Mouse (Mus musculus) neural tube, embryonic 15.5 days (tissue): ENCODE measurements around the gene Acap1. TPM values are rescaled to one million over a fixed set of nuclear protein-coding genes. Genes with fewer than 3 reads are reported as not detected.

Experiments used
- ATAC-seq: fragments of 200-750 bp; cut with Nextera tagmentation; 2 replicates; pipeline ENCODE4 v1.8.0; 2017; ENCODE audit warnings: mild to moderate bottlenecking, moderate TSS enrichment, moderate library complexity; ENCODE audit not compliant: low FRiP score
- H3K27ac ChIP-seq: fragments of 300-500 bp; sonication (generic); replicated peaks from 2 replicates; pipeline ENCODE4 v1.5.1; 2015; ENCODE audit warnings: mild to moderate bottlenecking, inconsistent platforms
- H3K27me3 ChIP-seq: fragments of 300-500 bp; sonication (generic); replicated peaks from 2 replicates; pipeline ENCODE4 v1.6.1; 2015; ENCODE audit warnings: inconsistent platforms
- H3K36me3 ChIP-seq: fragments of 300-500 bp; sonication (generic); 2 replicates; pipeline ENCODE4 v1.6.1; 2015; ENCODE audit warnings: inconsistent platforms
- H3K4me1 ChIP-seq: fragments of 300-500 bp; sonication (generic); 2 replicates; pipeline ENCODE4 v1.6.1; 2015; ENCODE audit warnings: inconsistent platforms
- H3K4me2 ChIP-seq: fragments of 300-500 bp; sonication (generic); 2 replicates; pipeline ENCODE4 v1.6.1; 2015; ENCODE audit warnings: inconsistent platforms, mild to moderate bottlenecking, moderate library complexity
- H3K4me3 ChIP-seq: fragments of 300-500 bp; sonication (generic); replicated peaks from 2 replicates; pipeline ENCODE4 v1.5.1; 2015; ENCODE audit warnings: mild to moderate bottlenecking, inconsistent platforms
- H3K9ac ChIP-seq: fragments of 300-500 bp; sonication (generic); replicated peaks from 2 replicates; pipeline ENCODE4 v1.6.1; 2015; ENCODE audit warnings: mild to moderate bottlenecking, inconsistent platforms
- H3K9me3 ChIP-seq: fragments of 300-500 bp; sonication (generic); replicated peaks from 2 replicates; pipeline ENCODE4 v1.6.1; 2016; ENCODE audit warnings: inconsistent platforms
- WGBS: fragments of 180-500 bp; shearing (Covaris S2); methylation state at CpG from one replicate; pipeline ENCODE4 v1.1.7; 2015; ENCODE audit warnings: mixed read lengths; 5-methylcytosine and 5-hydroxymethylcytosine counted together
- polyA plus RNA-seq: library from polyadenylated mRNA; unstranded; fragments of >200 nt; fragmentation: Nextera tagmentation; extraction: Ambion mirVana; gene quantifications from 2 replicates; pipeline ENCODE4 v1.2.1, GENCODE M21; 2015

The Acap1 gene
- polyA plus RNA-seq, 1 experiment from 2014 or later = 0.40 TPM

- Histone ChIP-seq H3K27me3 (peaks cover 8% of the 10 kb centered on the region; the same call in 1 of the 2 replicates), H3K9ac (no peak overlapping the region)
- 61% methylated on average over 15 of the region's 15 CpGs for WGBS
Observed at GRCm38 (mm10) chr11:69879711-69880110, 15.6 kb downstream of the Acap1 start.

DNA sequence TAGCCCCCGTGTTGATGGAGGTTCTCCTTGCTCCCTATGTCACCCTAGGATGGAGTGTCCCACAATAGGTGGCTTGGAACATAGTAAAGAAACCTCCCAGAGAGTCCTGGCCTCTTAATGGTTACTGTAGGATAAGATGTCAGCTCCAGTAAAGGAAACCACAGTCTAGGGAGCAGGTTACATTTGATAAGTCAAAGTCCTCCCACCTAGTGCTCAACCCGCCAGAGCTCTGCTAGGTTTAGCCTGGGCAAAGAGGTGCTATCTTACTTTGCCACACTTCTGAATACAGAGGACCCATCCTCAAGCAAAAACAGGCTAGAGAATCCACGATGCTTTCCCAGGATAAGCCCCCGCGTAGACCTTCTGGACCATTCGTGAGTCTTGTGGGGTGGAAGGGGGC, 16.4 kb downstream of the Acap1 start:
- H3K9ac ChIP-seq = no peak overlapping the region
- H3K4me1 ChIP-seq = peaks cover 39% of the 10 kb centered on the region
- 95% methylated on average over 6 of the region's 6 CpGs for WGBS
- no peaks in the 10 kb centered on the region for H3K9me3 ChIP-seq
- peak overlapping the region; percentile 78 for H3K4me2 ChIP-seq
- ATAC-seq = no peak
- H3K4me3 ChIP-seq = no peak overlapping the region
- H3K27me3 ChIP-seq = peaks cover 8% of the 10 kb centered on the region; the same call in 1 of the 2 replicates
- H3K27ac ChIP-seq = no peak overlapping the region
- H3K36me3 ChIP-seq = no peaks in the 10 kb centered on the region

More at GRCm38 (mm10) chr11:69879711-69880110, 15.6 kb downstream of the Acap1 start:
- Histone ChIP-seq H3K4me2 (peak overlapping the region; percentile 78), H3K36me3 (no peaks in the 10 kb centered on the region), H3K4me3 (peak overlapping the region; percentile 49), H3K27ac (no peak overlapping the region), H3K4me1 (peaks cover 39% of the 10 kb centered on the region), H3K9me3 (no peaks in the 10 kb centered on the region)
- no peak for ATAC-seq

DNA sequence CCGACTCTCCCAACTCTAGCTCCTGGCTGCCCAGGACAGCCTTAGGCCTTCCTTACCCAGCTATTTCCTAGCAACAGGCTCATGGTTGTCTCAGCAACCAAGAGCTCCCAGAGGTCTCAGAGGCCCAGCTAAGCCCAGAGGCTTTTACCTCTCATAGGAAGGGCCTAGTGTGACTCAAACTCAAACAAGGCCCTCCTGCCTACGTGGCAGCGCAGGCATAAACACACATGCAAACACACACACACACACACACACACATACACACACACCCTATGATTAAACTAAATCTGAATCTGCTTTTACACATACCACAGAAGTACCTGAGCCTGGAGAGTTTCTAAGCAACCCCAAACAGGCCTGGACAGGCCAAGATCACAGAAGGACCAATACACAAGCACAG, 16.9 kb downstream of the Acap1 start:
- H3K4me3 ChIP-seq = no peak overlapping the region
- no peaks in the 10 kb centered on the region for H3K9me3 ChIP-seq
- H3K9ac ChIP-seq = no peak overlapping the region
- no peak overlapping the region for H3K4me2 ChIP-seq
- 82% methylated on average over 3 of the region's 3 CpGs for WGBS
- peaks cover 8% of the 10 kb centered on the region; the same call in 1 of the 2 replicates for H3K27me3 ChIP-seq
- ATAC-seq = no peak
- H3K4me1 ChIP-seq = peaks cover 39% of the 10 kb centered on the region
- no peak overlapping the region for H3K27ac ChIP-seq
- no peaks in the 10 kb centered on the region for H3K36me3 ChIP-seq

DNA sequence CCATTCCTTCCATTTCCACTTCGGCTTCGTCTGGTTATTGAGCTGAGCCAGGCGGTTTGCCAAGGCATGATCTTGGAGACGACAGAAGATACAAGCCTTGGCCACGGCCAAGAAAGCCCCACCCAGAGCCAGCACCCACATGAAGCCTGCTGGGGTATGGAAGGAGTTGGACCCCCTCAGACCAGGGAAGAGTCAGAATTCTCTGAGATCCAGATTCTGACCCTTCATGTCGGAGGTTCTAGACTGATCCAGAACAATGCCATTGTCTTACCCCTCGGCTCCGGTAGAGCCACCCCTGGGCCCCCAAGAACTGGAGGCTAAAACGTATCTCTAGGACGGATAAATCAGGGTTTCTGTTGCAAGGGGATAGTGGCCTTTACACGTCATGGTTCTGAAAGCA, 17.5 kb downstream of the Acap1 start, which contains the start of gene Tmem95:
TSS of gene Tmem95 (minus strand) at position 141 of the 400 bp plus-strand sequence.
- Histone ChIP-seq H3K27me3 (peaks cover 8% of the 10 kb centered on the region; the same call in 1 of the 2 replicates), H3K4me2 (peak within 1 kb of the TSS; percentile 41), H3K9ac (no peak within 1 kb of the TSS), H3K9me3 (no peaks in the 10 kb centered on the region), H3K27ac (no peak within 1 kb of the TSS), H3K4me1 (peaks cover 39% of the 10 kb centered on the region), H3K4me3 (peak within 1 kb of the TSS; percentile 14; the same call in 1 of the 2 replicates), H3K36me3 (no peaks in the 10 kb centered on the region)
- 89% methylated on average over 11 of the region's 11 CpGs for WGBS
- no peak for ATAC-seq

GRCm38 (mm10) chr11:69876867-69877266, 18.5 kb downstream of the Acap1 start:
- peaks cover 8% of the 10 kb centered on the region; the same call in 1 of the 2 replicates for H3K27me3 ChIP-seq
- H3K36me3 ChIP-seq = no peaks in the 10 kb centered on the region
- H3K9ac ChIP-seq = no peak overlapping the region
- ATAC-seq = peak; percentile 37; the same call in 1 of the 2 replicates
- peaks cover 38% of the 10 kb centered on the region for H3K4me1 ChIP-seq
- H3K27ac ChIP-seq = no peak overlapping the region
- whole genome bisulfite sequencing = 3% methylated on average over 12 of the region's 12 CpGs
- H3K4me3 ChIP-seq = peak overlapping the region; percentile 14; the same call in 1 of the 2 replicates
- peak overlapping the region; percentile 41 for H3K4me2 ChIP-seq
- no peaks in the 10 kb centered on the region for H3K9me3 ChIP-seq

DNA sequence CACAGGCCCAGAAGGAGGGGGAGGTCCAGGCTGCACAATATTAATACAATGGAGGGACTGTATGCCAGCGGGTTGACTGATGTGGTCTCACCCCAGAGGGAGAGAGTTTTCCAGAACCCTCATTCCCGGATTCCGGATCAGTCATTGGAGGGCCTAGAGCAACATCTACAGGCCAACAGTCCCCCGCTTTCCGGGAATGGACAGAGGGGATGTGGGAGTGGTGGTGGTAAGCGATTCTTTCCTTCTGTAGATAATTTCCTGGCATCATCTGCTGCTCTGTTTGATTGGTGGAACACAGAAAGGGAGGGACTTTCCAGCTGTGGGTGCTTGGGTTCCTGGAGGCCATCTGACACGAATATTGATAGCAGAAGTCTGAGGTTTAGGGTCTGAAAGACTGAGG, 19.2 kb downstream of the Acap1 start:
- no peaks in the 10 kb centered on the region for H3K36me3 ChIP-seq
- WGBS = 72% methylated on average over 7 of the region's 7 CpGs
- H3K27me3 ChIP-seq = peaks cover 8% of the 10 kb centered on the region; the same call in 1 of the 2 replicates
- no peak for ATAC-seq
- H3K4me2 ChIP-seq = no peak overlapping the region
- H3K27ac ChIP-seq = no peak overlapping the region
- no peaks in the 10 kb centered on the region for H3K9me3 ChIP-seq
- no peak overlapping the region for H3K4me3 ChIP-seq
- H3K9ac ChIP-seq = no peak overlapping the region
- peaks cover 32% of the 10 kb centered on the region for H3K4me1 ChIP-seq

- Histone ChIP-seq H3K4me1 (peaks cover 5% of the 10 kb centered on the region), H3K4me2 (no peak overlapping the region), H3K27me3 (no peaks in the 10 kb centered on the region), H3K9ac (no peak overlapping the region), H3K36me3 (no peaks in the 10 kb centered on the region), H3K27ac (no peak overlapping the region), H3K4me3 (no peak overlapping the region), H3K9me3 (no peaks in the 10 kb centered on the region)
- no peak for ATAC-seq
- WGBS = 79% methylated on average over 4 of the region's 4 CpGs
Observed at GRCm38 (mm10) chr11:69872451-69872850, 22.9 kb downstream of the Acap1 start.

DNA sequence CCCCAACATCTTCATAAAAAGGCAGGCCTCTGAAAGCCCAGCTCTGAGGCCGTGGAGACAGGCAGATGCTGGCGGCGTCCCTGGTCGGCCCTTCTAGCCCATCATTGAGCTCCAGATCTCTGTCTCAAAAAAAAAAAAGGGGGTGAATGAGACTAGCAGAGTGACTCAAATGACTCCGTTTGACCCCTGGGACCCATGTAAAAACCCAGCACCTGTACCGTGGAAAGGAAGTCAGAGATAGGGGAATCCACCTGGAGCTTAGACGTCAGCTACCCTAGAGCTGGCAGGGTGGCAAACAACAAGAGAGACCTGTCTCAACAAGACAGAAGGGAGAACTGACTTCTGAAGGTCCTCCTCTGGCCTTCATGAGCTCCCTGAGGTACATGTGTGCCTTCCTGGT, 23.5 kb downstream of the Acap1 start:
- Histone ChIP-seq H3K4me1 (peaks cover 2% of the 10 kb centered on the region), H3K9ac (no peak overlapping the region), H3K4me3 (no peak overlapping the region), H3K9me3 (no peaks in the 10 kb centered on the region), H3K27me3 (no peaks in the 10 kb centered on the region; the same call in 1 of the 2 replicates), H3K36me3 (no peaks in the 10 kb centered on the region), H3K4me2 (no peak overlapping the region), H3K27ac (no peak overlapping the region)
- WGBS = 92% methylated on average over 7 of the region's 7 CpGs
- ATAC-seq = no peak

DNA sequence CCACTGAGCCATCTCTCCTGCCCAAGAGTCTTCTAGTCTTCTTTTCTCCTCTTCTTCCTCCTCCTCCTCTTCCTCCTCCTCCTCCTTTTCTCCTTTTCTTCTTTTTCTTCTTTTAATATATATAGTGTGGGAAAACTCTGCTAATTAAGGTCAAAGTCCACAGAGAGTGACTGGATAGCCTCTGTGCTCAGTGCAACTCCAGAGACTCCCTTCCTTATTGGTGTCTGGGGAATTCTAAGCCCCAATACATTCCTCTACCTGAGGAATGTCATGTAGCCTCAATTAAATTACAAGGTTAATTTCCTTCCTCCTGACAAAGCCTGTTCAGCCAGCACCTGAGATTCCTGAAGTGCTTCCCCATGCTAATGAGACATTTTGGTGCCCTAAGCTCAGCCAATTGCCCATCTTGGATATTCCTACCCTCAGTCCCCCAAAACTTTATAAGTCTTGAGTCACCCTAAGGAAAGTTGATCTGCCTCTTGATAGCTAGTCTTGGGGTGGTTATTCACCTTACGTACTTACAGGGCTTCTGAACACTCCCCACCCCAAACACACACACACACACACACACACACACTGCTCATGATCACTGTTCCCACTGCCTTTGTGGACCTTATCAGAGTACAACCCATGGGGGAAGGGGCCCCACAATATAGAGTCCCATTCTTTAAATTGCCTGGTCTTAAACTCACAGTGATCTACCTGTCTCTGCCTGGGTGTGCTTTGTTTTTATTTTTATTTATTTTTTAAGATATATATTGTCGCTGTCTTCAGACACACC, 24.9 kb downstream of the Acap1 start:
- no peak for ATAC-seq
- Histone ChIP-seq H3K9ac (no peak overlapping the region), H3K9me3 (no peaks in the 10 kb centered on the region), H3K4me3 (no peak overlapping the region), H3K4me1 (no peaks in the 10 kb centered on the region), H3K36me3 (no peaks in the 10 kb centered on the region), H3K27ac (no peak overlapping the region), H3K4me2 (no peak overlapping the region), H3K27me3 (no peaks in the 10 kb centered on the region; the same call in 1 of the 2 replicates)
- 91% methylated on average over 2 of the region's 2 CpGs for WGBS

DNA sequence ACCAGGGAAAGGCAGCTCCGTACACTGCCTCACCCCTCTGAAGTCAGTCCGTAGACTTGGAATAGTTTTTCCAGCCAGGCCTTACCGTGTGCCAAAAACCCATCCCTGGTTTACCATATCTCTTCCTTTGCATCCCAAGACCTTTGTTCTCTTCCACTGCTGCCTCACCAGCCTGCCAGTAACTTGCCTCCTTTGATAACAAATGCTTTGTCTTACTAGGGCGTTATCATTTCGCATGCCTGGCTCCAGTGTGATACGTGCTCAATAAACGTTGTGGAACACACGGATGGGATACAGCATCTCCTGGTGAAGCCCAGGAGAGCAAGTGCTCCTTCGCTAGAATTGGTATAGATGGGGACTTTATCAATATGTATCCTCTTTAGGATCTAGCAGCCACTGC, 28.0 kb downstream of the Acap1 start:
- ATAC-seq = no peak
- H3K4me2 ChIP-seq = no peak overlapping the region
- H3K9ac ChIP-seq = no peak overlapping the region
- H3K9me3 ChIP-seq = no peaks in the 10 kb centered on the region
- no peak overlapping the region for H3K4me3 ChIP-seq
- WGBS = 73% methylated on average over 9 of the region's 9 CpGs
- no peak overlapping the region for H3K27ac ChIP-seq
- no peaks in the 10 kb centered on the region; the same call in 1 of the 2 replicates for H3K27me3 ChIP-seq
- H3K36me3 ChIP-seq = no peaks in the 10 kb centered on the region
- no peaks in the 10 kb centered on the region for H3K4me1 ChIP-seq

GRCm38 (mm10) chr11:69865561-69865960, 29.8 kb downstream of the Acap1 start:
- Histone ChIP-seq H3K4me2 (no peak overlapping the region), H3K27me3 (no peaks in the 10 kb centered on the region; the same call in 1 of the 2 replicates), H3K9me3 (no peaks in the 10 kb centered on the region), H3K4me1 (no peaks in the 10 kb centered on the region), H3K4me3 (no peak overlapping the region), H3K9ac (no peak overlapping the region), H3K36me3 (no peaks in the 10 kb centered on the region), H3K27ac (no peak overlapping the region)
- 72% methylated on average over 9 of the region's 9 CpGs for whole genome bisulfite sequencing
- no peak for ATAC-seq
